Mouse (Mus musculus) CH12.LX (cell line): ENCODE measurements around the gene Gramd1b.

Experiments used
- CTCF ChIP-seq, 2 experiments: IDR thresholded peaks in 1 of 2; conservative IDR thresholded peaks in 1 of 2; 2 replicates each; pipeline ENCODE4 v1.5.1; 2011 to 2012; ENCODE audit warnings: low read depth in 2 of 2, low read length in 2 of 2, improper control_type of control experiment in 1 of 2, inconsistent platforms in 1 of 2, mild to moderate bottlenecking in 1 of 2, moderate library complexity in 1 of 2
- EP300 ChIP-seq: IDR thresholded peaks from 2 replicates; pipeline ENCODE4 v1.6.1; 2011; ENCODE audit warnings: low read length, improper control_type of control experiment
- ETS1 ChIP-seq: conservative IDR thresholded peaks from 2 replicates; pipeline ENCODE4 v1.6.1; 2012; ENCODE audit warnings: low read depth, mild to moderate bottlenecking, inconsistent platforms, low read length, improper control_type of control experiment, moderate library complexity
- HCFC1 ChIP-seq: IDR thresholded peaks from 2 replicates; pipeline ENCODE4 v1.6.1; 2012; ENCODE audit warnings: low read depth, mild to moderate bottlenecking, inconsistent platforms, low read length, improper control_type of control experiment
- KAT2A ChIP-seq: IDR thresholded peaks from 2 replicates; pipeline ENCODE4 v1.6.1; 2012; ENCODE audit warnings: low read length, improper control_type of control experiment, inconsistent platforms; ENCODE audit not compliant: insufficient replicate concordance
- POLR2A ChIP-seq: IDR thresholded peaks from 2 replicates; pipeline ENCODE4 v1.6.1; 2011; ENCODE audit warnings: low read depth, mild to moderate bottlenecking, improper control_type of control experiment, low read length
- POLR2AphosphoS2 ChIP-seq: IDR thresholded peaks from 2 replicates; pipeline ENCODE4 v1.6.1; 2011; ENCODE audit warnings: low read depth, low read length, improper control_type of control experiment
- SMC3 ChIP-seq: IDR thresholded peaks from 2 replicates; pipeline ENCODE4 v1.6.1; 2011; ENCODE audit warnings: low read depth, low read length, improper control_type of control experiment
- TCF12 ChIP-seq: IDR thresholded peaks from 2 replicates; pipeline ENCODE4 v1.6.1; 2014; ENCODE audit warnings: low read depth, mild to moderate bottlenecking, inconsistent platforms, low read length, improper control_type of control experiment

DNA sequence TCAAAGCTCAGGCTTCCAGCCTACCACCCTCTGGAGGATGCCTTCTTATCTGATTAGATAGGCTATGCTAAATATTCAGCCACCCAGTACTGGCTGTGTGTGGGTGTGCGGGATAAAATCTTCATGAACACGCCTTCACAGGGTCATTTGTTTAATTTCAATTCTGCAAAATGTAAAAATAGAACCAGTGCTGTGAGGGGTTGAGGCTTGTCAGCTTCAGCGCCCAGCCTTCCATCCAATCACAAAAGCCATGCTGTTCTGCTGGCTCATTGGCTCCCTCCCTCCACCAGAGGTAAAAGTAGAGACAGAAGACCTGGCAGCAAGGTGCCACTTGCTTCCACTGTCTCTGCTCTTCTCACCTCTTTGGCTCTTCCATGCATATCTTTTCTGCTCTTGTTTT lies 4.3 kb downstream of the Gramd1b start:
- TF ChIP-seq TCF12: no peak
- TF ChIP-seq POLR2AphosphoS2: no peak
- TF ChIP-seq EP300: no peak
- no peak for TF ChIP-seq KAT2A
- no peak for TF ChIP-seq SMC3
- TF ChIP-seq CTCF (conservative IDR thresholded peaks at IDR 0.05 in 1 of 2, IDR thresholded peaks at IDR 0.05 in 1 of 2; ENCODE audit: low read depth in 2 of 2, low read length in 2 of 2): no peak
- TF ChIP-seq ETS1: no peak
- no peak for TF ChIP-seq POLR2A
- no peak for TF ChIP-seq HCFC1
